Mouse (Mus musculus): Measurements from ENCODE around the gene Ppcdc. TPM values are rescaled to one million over a fixed set of nuclear protein-coding genes. Genes with fewer than 3 reads are reported as not detected.

The Ppcdc gene
- 22.0 and 24.5 TPM in 2 replicates for polyA plus RNA-seq (2015; fragmentation: Nextera tagmentation; extraction: Ambion mirVana)

GRCm38 (mm10) chr9:57439522-57440295, at the start of gene Ppcdc:
Ppcdc (minus strand) TSS chr9:57440124.

GRCm38 (mm10) chr9:57467896-57468549, 28.1 kb upstream of the Ppcdc start, which contains the start of gene Scamp5:
Scamp5 (minus strand) TSS chr9:57468060.

Other genes starting within 250 kb of the Ppcdc start
- gene Trcg1, start 203.6 kb downstream of the Ppcdc start, polyA plus RNA-seq (2015; fragmentation: Nextera tagmentation; extraction: Ambion mirVana), result 0.07 TPM in 1 of 2 replicates, not detected in the other
- gene 1700017B05Rik, start 177.5 kb downstream of the Ppcdc start, polyA plus RNA-seq (2015; fragmentation: Nextera tagmentation; extraction: Ambion mirVana), result 16.5 and 21.7 TPM in 2 replicates
- 15.4 and 16.2 TPM in 2 replicates for gene Scamp5, start 27.9 kb upstream of the Ppcdc start, polyA plus RNA-seq (2015; fragmentation: Nextera tagmentation; extraction: Ambion mirVana)
- 7.0 and 9.2 TPM in 2 replicates for gene Rpp25, start 63.9 kb upstream of the Ppcdc start, polyA plus RNA-seq (2015; fragmentation: Nextera tagmentation; extraction: Ambion mirVana)
- 514 and 536 TPM in 2 replicates for gene Cox5a, start 81.2 kb upstream of the Ppcdc start, polyA plus RNA-seq (2015; fragmentation: Nextera tagmentation; extraction: Ambion mirVana)
- gene Fam219b, start 97.4 kb upstream of the Ppcdc start, polyA plus RNA-seq (2015; fragmentation: Nextera tagmentation; extraction: Ambion mirVana), result 15.2 and 16.3 TPM in 2 replicates
- 17.1 and 17.3 TPM in 2 replicates for gene Mpi, start 112.6 kb upstream of the Ppcdc start, polyA plus RNA-seq (2015; fragmentation: Nextera tagmentation; extraction: Ambion mirVana)
- gene Scamp2, start 120.8 kb upstream of the Ppcdc start, polyA plus RNA-seq (2015; fragmentation: Nextera tagmentation; extraction: Ambion mirVana), result 52.6 and 54.4 TPM in 2 replicates
- 10.3 and 12.9 TPM in 2 replicates for gene Ulk3, start 149.3 kb upstream of the Ppcdc start, polyA plus RNA-seq (2015; fragmentation: Nextera tagmentation; extraction: Ambion mirVana)
- not detected in 2 replicates for gene Cplx3, start 166.2 kb upstream of the Ppcdc start, polyA plus RNA-seq (2015; fragmentation: Nextera tagmentation; extraction: Ambion mirVana)
- gene Lman1l, start 180.7 kb upstream of the Ppcdc start, polyA plus RNA-seq (2015; fragmentation: Nextera tagmentation; extraction: Ambion mirVana), result not detected in 2 replicates
- 16.0 and 16.7 TPM in 2 replicates for gene Csk, start 213.5 kb upstream of the Ppcdc start, polyA plus RNA-seq (2015; fragmentation: Nextera tagmentation; extraction: Ambion mirVana)
- gene Cyp1a2, start 243.6 kb upstream of the Ppcdc start, polyA plus RNA-seq (2015; fragmentation: Nextera tagmentation; extraction: Ambion mirVana), result not detected in 2 replicates
- 0.06 and 0.16 TPM in 2 replicates for gene Cyp1a1, start 247.8 kb upstream of the Ppcdc start, polyA plus RNA-seq (2015; fragmentation: Nextera tagmentation; extraction: Ambion mirVana)